Mouse (Mus musculus): ENCODE measurements around the gene Lrmda. TPM values are rescaled to one million over a fixed set of nuclear protein-coding genes. Genes with fewer than 3 reads are reported as not detected.

Lrmda gene
- polyA plus RNA-seq, 1 experiment from 2014 or later = not detected

- Histone ChIP-seq H3K4me1 (replicated peaks; ENCODE audit: control insufficient read depth, insufficient read depth, low read length) (no peaks in the 10 kb centered on the region), H3K4me2 (ENCODE audit: low read depth, low read length, severe bottlenecking) (no peak overlapping the region), H3K27ac (ENCODE audit: low read depth, low read length) (no peak overlapping the region), H3K27me3 (ENCODE audit: control insufficient read depth, insufficient read depth, low read length) (peaks cover 19% of the 10 kb centered on the region; the same call in 1 of the 2 replicates), H3K36me3 (ENCODE audit: control insufficient read depth, insufficient read depth, low read length) (no peaks in the 10 kb centered on the region), H3K9me3 (ENCODE audit: control insufficient read depth, low read length) (no peaks in the 10 kb centered on the region), H3K4me3 (ENCODE audit: low read depth, low read length) (no peak overlapping the region), H3K9ac (ENCODE audit: low read length) (no peak overlapping the region)
- 10% methylated on average over 4 of the region's 4 CpGs for WGBS
- ATAC-seq (replicated peaks; ENCODE audit: low FRiP score) (no peak), DNase-seq (ENCODE audit: low spot score) (no peak)
Measured at GRCm38 (mm10) chr14:22343357-22343756, 323.8 kb downstream of the Lrmda start.

- Histone ChIP-seq H3K4me3 (ENCODE audit: low read depth, low read length) (no peak overlapping the region), H3K4me2 (ENCODE audit: low read depth, low read length, severe bottlenecking) (no peak overlapping the region), H3K9me3 (ENCODE audit: control insufficient read depth, low read length) (no peaks in the 10 kb centered on the region), H3K9ac (ENCODE audit: low read length) (no peak overlapping the region), H3K36me3 (ENCODE audit: control insufficient read depth, insufficient read depth, low read length) (no peaks in the 10 kb centered on the region), H3K27me3 (ENCODE audit: control insufficient read depth, insufficient read depth, low read length) (peaks cover 15% of the 10 kb centered on the region; the same call in 1 of the 2 replicates), H3K27ac (ENCODE audit: low read depth, low read length) (no peak overlapping the region), H3K4me1 (replicated peaks; ENCODE audit: control insufficient read depth, insufficient read depth, low read length) (no peaks in the 10 kb centered on the region)
- ATAC-seq (replicated peaks; ENCODE audit: low FRiP score) (no peak), DNase-seq (ENCODE audit: low spot score) (no peak)
- 79% methylated on average over 8 of the region's 8 CpGs for WGBS
Measured at GRCm38 (mm10) chr14:22345248-22345647, 325.7 kb downstream of the Lrmda start.

GRCm38 (mm10) chr14:22353626-22354025, 334.1 kb downstream of the Lrmda start:
- H3K36me3 ChIP-seq (ENCODE audit: control insufficient read depth, insufficient read depth, low read length) = no peaks in the 10 kb centered on the region
- H3K4me2 ChIP-seq (ENCODE audit: low read depth, low read length, severe bottlenecking) = no peak overlapping the region
- H3K4me3 ChIP-seq (ENCODE audit: low read depth, low read length) = no peak overlapping the region
- H3K9ac ChIP-seq (ENCODE audit: low read length) = no peak overlapping the region
- peaks cover 5% of the 10 kb centered on the region; the same call in 1 of the 2 replicates for H3K4me1 ChIP-seq (replicated peaks; ENCODE audit: control insufficient read depth, insufficient read depth, low read length)
- H3K9me3 ChIP-seq (ENCODE audit: control insufficient read depth, low read length) = no peaks in the 10 kb centered on the region
- WGBS = 89% methylated on average over 5 of the region's 5 CpGs
- no peak for ATAC-seq (replicated peaks; ENCODE audit: low FRiP score)
- no peak overlapping the region for H3K27ac ChIP-seq (ENCODE audit: low read depth, low read length)
- H3K27me3 ChIP-seq (ENCODE audit: control insufficient read depth, insufficient read depth, low read length) = peaks cover 31% of the 10 kb centered on the region
- no peak for DNase-seq (ENCODE audit: low spot score)

- no peak overlapping the region for H3K4me2 ChIP-seq (ENCODE audit: low read depth, low read length, severe bottlenecking)
- DNase-seq (ENCODE audit: low spot score) = no peak
- H3K4me3 ChIP-seq (ENCODE audit: low read depth, low read length) = no peak overlapping the region
- H3K36me3 ChIP-seq (ENCODE audit: control insufficient read depth, insufficient read depth, low read length) = no peaks in the 10 kb centered on the region
- H3K9me3 ChIP-seq (ENCODE audit: control insufficient read depth, low read length) = no peaks in the 10 kb centered on the region
- H3K4me1 ChIP-seq (replicated peaks; ENCODE audit: control insufficient read depth, insufficient read depth, low read length) = peaks cover 6% of the 10 kb centered on the region; the same call in 1 of the 2 replicates
- peaks cover 33% of the 10 kb centered on the region for H3K27me3 ChIP-seq (ENCODE audit: control insufficient read depth, insufficient read depth, low read length)
- H3K27ac ChIP-seq (ENCODE audit: low read depth, low read length) = no peak overlapping the region
- H3K9ac ChIP-seq (ENCODE audit: low read length) = no peak overlapping the region
- ATAC-seq (replicated peaks; ENCODE audit: low FRiP score) = no peak
- WGBS = 63% methylated on average over 15 of the region's 15 CpGs
Measured at GRCm38 (mm10) chr14:22354769-22355574, 335.5 kb downstream of the Lrmda start.

GRCm38 (mm10) chr14:22357991-22358503, 338.5 kb downstream of the Lrmda start:
- no peak overlapping the region for H3K4me3 ChIP-seq (ENCODE audit: low read depth, low read length)
- ATAC-seq (replicated peaks; ENCODE audit: low FRiP score) (peak; percentile 80), DNase-seq (ENCODE audit: low spot score) (peak; percentile 68)
- 14% methylated on average over 9 of the region's 9 CpGs for WGBS
- no peaks in the 10 kb centered on the region for H3K9me3 ChIP-seq (ENCODE audit: control insufficient read depth, low read length)
- no peak overlapping the region for H3K4me2 ChIP-seq (ENCODE audit: low read depth, low read length, severe bottlenecking)
- no peak overlapping the region for H3K27ac ChIP-seq (ENCODE audit: low read depth, low read length)
- H3K9ac ChIP-seq (ENCODE audit: low read length) = no peak overlapping the region
- no peaks in the 10 kb centered on the region for H3K36me3 ChIP-seq (ENCODE audit: control insufficient read depth, insufficient read depth, low read length)
- peaks cover 55% of the 10 kb centered on the region for H3K27me3 ChIP-seq (ENCODE audit: control insufficient read depth, insufficient read depth, low read length)
- H3K4me1 ChIP-seq (replicated peaks; ENCODE audit: control insufficient read depth, insufficient read depth, low read length) = peaks cover 6% of the 10 kb centered on the region; the same call in 1 of the 2 replicates

GRCm38 (mm10) chr14:22364010-22364748, 344.7 kb downstream of the Lrmda start:
- Histone ChIP-seq H3K9me3 (ENCODE audit: control insufficient read depth, low read length) (no peaks in the 10 kb centered on the region), H3K27me3 (ENCODE audit: control insufficient read depth, insufficient read depth, low read length) (peaks cover 28% of the 10 kb centered on the region), H3K4me1 (replicated peaks; ENCODE audit: control insufficient read depth, insufficient read depth, low read length) (no peaks in the 10 kb centered on the region), H3K9ac (ENCODE audit: low read length) (no peak overlapping the region), H3K27ac (ENCODE audit: low read depth, low read length) (no peak overlapping the region), H3K4me2 (ENCODE audit: low read depth, low read length, severe bottlenecking) (no peak overlapping the region), H3K36me3 (ENCODE audit: control insufficient read depth, insufficient read depth, low read length) (no peaks in the 10 kb centered on the region), H3K4me3 (ENCODE audit: low read depth, low read length) (no peak overlapping the region)
- no peak for DNase-seq (ENCODE audit: low spot score)
- 83% methylated on average over 6 of the region's 6 CpGs for WGBS
- no peak for ATAC-seq (replicated peaks; ENCODE audit: low FRiP score)

GRCm38 (mm10) chr14:22364771-22365355, 345.4 kb downstream of the Lrmda start:
- no peak overlapping the region for H3K27ac ChIP-seq (ENCODE audit: low read depth, low read length)
- no peak overlapping the region for H3K9ac ChIP-seq (ENCODE audit: low read length)
- H3K27me3 ChIP-seq (ENCODE audit: control insufficient read depth, insufficient read depth, low read length) = peaks cover 28% of the 10 kb centered on the region
- H3K9me3 ChIP-seq (ENCODE audit: control insufficient read depth, low read length) = no peaks in the 10 kb centered on the region
- no peak overlapping the region for H3K4me2 ChIP-seq (ENCODE audit: low read depth, low read length, severe bottlenecking)
- no peaks in the 10 kb centered on the region for H3K4me1 ChIP-seq (replicated peaks; ENCODE audit: control insufficient read depth, insufficient read depth, low read length)
- H3K36me3 ChIP-seq (ENCODE audit: control insufficient read depth, insufficient read depth, low read length) = no peaks in the 10 kb centered on the region
- 73% methylated on average over 6 of the region's 6 CpGs for WGBS
- no peak overlapping the region for H3K4me3 ChIP-seq (ENCODE audit: low read depth, low read length)
- DNase-seq (ENCODE audit: low spot score) (no peak), ATAC-seq (replicated peaks; ENCODE audit: low FRiP score) (no peak)

- H3K9ac ChIP-seq (ENCODE audit: low read length) = no peak overlapping the region
- WGBS = 91% methylated on average over 4 of the region's 4 CpGs
- peaks cover 6% of the 10 kb centered on the region; the same call in 1 of the 2 replicates for H3K27me3 ChIP-seq (ENCODE audit: control insufficient read depth, insufficient read depth, low read length)
- ATAC-seq (replicated peaks; ENCODE audit: low FRiP score) = no peak
- no peak overlapping the region for H3K27ac ChIP-seq (ENCODE audit: low read depth, low read length)
- no peak overlapping the region for H3K4me3 ChIP-seq (ENCODE audit: low read depth, low read length)
- DNase-seq (ENCODE audit: low spot score) = no peak
- no peaks in the 10 kb centered on the region for H3K9me3 ChIP-seq (ENCODE audit: control insufficient read depth, low read length)
- no peaks in the 10 kb centered on the region for H3K4me1 ChIP-seq (replicated peaks; ENCODE audit: control insufficient read depth, insufficient read depth, low read length)
- no peaks in the 10 kb centered on the region for H3K36me3 ChIP-seq (ENCODE audit: control insufficient read depth, insufficient read depth, low read length)
- H3K4me2 ChIP-seq (ENCODE audit: low read depth, low read length, severe bottlenecking) = no peak overlapping the region
Measured at GRCm38 (mm10) chr14:22367615-22368014, 348.1 kb downstream of the Lrmda start.
